Comparison of ENCODE assay signal across 8 mouse cellular contexts in the genomic region with DNA sequence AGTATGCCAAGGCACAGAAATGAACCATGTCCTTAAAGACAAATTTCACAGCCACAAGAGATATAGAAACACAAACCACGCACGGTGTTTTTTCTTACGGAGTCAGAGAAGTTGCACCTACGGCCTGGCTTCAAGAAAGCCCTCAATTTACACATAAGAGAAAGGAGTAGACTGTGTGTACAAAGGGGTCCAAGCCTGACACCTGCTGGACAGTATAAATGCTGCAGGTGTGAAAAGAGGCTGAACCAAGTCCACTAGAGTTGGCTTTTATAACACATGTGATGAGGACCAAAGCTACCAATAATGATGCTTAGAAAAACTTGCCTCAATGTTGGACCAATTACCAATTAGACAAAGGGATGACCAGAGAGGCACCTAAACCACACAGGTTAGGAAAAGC. TPM values are rescaled to one million over a fixed set of nuclear protein-coding genes. Genes with fewer than 3 reads are reported as not detected.
A peak's percentile ranks its signal among the peaks of the same experiment; 100 is the strongest.
DNase-seq lines count a peak whose midpoint lies in the region; ATAC-seq lines count a peak whose summit lies in the region.

No protein-coding gene starts in this region.

- 0 out of 2 replicates have a peak, but pooled peaks have one; percentile 33 for ATAC-seq in hindbrain, embryonic 14.5 days (ENCODE audit: low FRiP score)
- ATAC-seq in midbrain, embryonic 11.5 days (ENCODE audit: low FRiP score), result 0 out of 2 replicates have a peak, but pooled peaks have one; percentile 19

- no peak overlapping the region for H3K27ac ChIP-seq in hindbrain, embryonic 14.5 days
- no peak overlapping the region for H3K27ac ChIP-seq in midbrain, embryonic 11.5 days (ENCODE audit: low read depth, low read length)

- H3K9ac ChIP-seq in hindbrain, embryonic 14.5 days, result no peak overlapping the region
- H3K9ac ChIP-seq in midbrain, embryonic 11.5 days (ENCODE audit: low read length), result no peak overlapping the region

- peak overlapping the region; percentile 17; the same call in 1 of the 2 replicates for H3K4me2 ChIP-seq in hindbrain, embryonic 14.5 days (replicated peaks)
- no peak overlapping the region for H3K4me2 ChIP-seq in midbrain, embryonic 11.5 days

- H3K27me3 ChIP-seq in hindbrain, embryonic 14.5 days (ENCODE audit: control insufficient read depth, insufficient read depth, low read length), result no peaks in the 10 kb centered on the region
- H3K27me3 ChIP-seq in midbrain, embryonic 11.5 days (ENCODE audit: control insufficient read depth, insufficient read depth, low read length), result no peaks in the 10 kb centered on the region

- no peak overlapping the region for H3K4me3 ChIP-seq in hindbrain, embryonic 14.5 days (replicated peaks; ENCODE audit: low read length)
- H3K4me3 ChIP-seq in midbrain, embryonic 11.5 days (ENCODE audit: low read depth, low read length), result no peak overlapping the region

- DNase-seq in heart, adult 18-20 months, result peak; percentile 38 to 65
- DNase-seq in heart, adult 11 months, result no peak
- peak; percentile 84 for DNase-seq in adipocyte (ENCODE audit: low spot score)
- DNase-seq in embryo, embryonic 10.5 days (ENCODE audit: low spot score), result peak; percentile 82
- DNase-seq in hindbrain, embryonic 14.5 days (ENCODE audit: low spot score), result peak; percentile 79
- peak; percentile 30 for DNase-seq in left cerebral cortex, adult 11 months (ENCODE audit: low spot score)
- DNase-seq in midbrain, embryonic 11.5 days (ENCODE audit: low spot score, missing footprints), result peak; percentile 94
- peak; percentile 23 to 63 for DNase-seq in spleen, adult 18-20 months

- H3K4me1 ChIP-seq in hindbrain, embryonic 14.5 days (replicated peaks; ENCODE audit: control insufficient read depth, insufficient read depth, low read length), result peaks cover 34% of the 10 kb centered on the region
- peaks cover 15% of the 10 kb centered on the region for H3K4me1 ChIP-seq in midbrain, embryonic 11.5 days (ENCODE audit: control insufficient read depth, insufficient read depth, low read length)

- peaks cover 28% of the 10 kb centered on the region for H3K36me3 ChIP-seq in hindbrain, embryonic 14.5 days (replicated peaks; ENCODE audit: control insufficient read depth, insufficient read depth)
- H3K36me3 ChIP-seq in midbrain, embryonic 11.5 days (ENCODE audit: control insufficient read depth, insufficient read depth, low read length), result no peaks in the 10 kb centered on the region; the same call in 1 of the 2 replicates

- H3K9me3 ChIP-seq in hindbrain, embryonic 14.5 days (ENCODE audit: control insufficient read depth, low read length), result no peaks in the 10 kb centered on the region
- H3K9me3 ChIP-seq in midbrain, embryonic 11.5 days (ENCODE audit: control insufficient read depth, low read length), result no peaks in the 10 kb centered on the region

- WGBS in hindbrain, embryonic 14.5 days, result 53% methylated on average over 4 of the region's 4 CpGs
- 77% methylated on average over 4 of the region's 4 CpGs for WGBS in midbrain, embryonic 11.5 days

RNA-seq across cellular contexts. Expression of a gene that starts 2.9 kb away (rescaled TPM):
- 1 to 10 TPM; 4.1 to 4.2 TPM for total RNA-seq in heart, adult 18-20 months (2021)
- polyA plus RNA-seq in hindbrain, embryonic 14.5 days (2014; fragmentation: Nextera tagmentation; extraction: Ambion mirVana), result 27.9 and 29.4 TPM in 2 replicates
- 49.6 and 50.9 TPM in 2 replicates for polyA plus RNA-seq in midbrain, embryonic 11.5 days (2014; fragmentation: Nextera tagmentation; extraction: Ambion mirVana)

RNA-seq across cellular contexts. Expression of a gene that starts 34.7 kb away (rescaled TPM):
- total RNA-seq in heart, adult 18-20 months (2021), result 1 to 10 TPM; 3.7 to 4.2 TPM
- polyA plus RNA-seq in hindbrain, embryonic 14.5 days (2014; fragmentation: Nextera tagmentation; extraction: Ambion mirVana), result 87.7 and 97.9 TPM in 2 replicates
- polyA plus RNA-seq in midbrain, embryonic 11.5 days (2014; fragmentation: Nextera tagmentation; extraction: Ambion mirVana), result 103 and 105 TPM in 2 replicates
